Mouse (Mus musculus) stomach, postnatal 0 days (tissue): ENCODE results near the gene Arf1.

Experiments
- CTCF ChIP-seq: IDR thresholded peaks from 2 replicates; pipeline ENCODE4 v1.5.1; 2016; ENCODE audit warnings: antibody characterized with exemption, low read depth, mild to moderate bottlenecking, moderate library complexity
- EP300 ChIP-seq: optimal IDR thresholded peaks from 2 replicates; pipeline ENCODE3; 2016; ENCODE audit warnings: antibody characterized with exemption

DNA sequence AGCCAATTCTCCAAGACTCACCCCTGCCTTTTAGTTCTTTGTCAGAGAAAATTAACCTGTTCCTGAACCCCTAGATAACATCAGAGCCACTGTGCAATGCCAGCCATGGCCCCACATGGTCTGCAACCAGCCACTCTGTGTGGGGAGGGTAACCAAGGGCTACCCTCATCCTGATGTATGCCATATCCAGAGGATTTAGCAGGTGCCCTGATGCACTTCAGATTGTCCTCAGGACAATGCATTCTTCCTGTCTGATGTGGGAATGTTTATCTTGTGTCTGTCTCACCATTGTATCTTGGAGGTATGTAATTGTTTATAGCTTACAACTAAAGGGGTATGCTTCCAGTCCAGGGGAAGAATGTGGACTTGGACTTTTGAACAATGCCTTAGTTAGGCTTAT lies 31.8 kb downstream of the Arf1 start:
- TF ChIP-seq CTCF, result no peak
- no peak for TF ChIP-seq EP300
